Mouse (Mus musculus): ENCODE results near the gene Pbx3. TPM values are rescaled to one million over a fixed set of nuclear protein-coding genes. Genes with fewer than 3 reads are reported as not detected.

Pbx3 gene
- polyA plus RNA-seq, 1 experiment from 2014 or later, result 87.4 TPM

DNA sequence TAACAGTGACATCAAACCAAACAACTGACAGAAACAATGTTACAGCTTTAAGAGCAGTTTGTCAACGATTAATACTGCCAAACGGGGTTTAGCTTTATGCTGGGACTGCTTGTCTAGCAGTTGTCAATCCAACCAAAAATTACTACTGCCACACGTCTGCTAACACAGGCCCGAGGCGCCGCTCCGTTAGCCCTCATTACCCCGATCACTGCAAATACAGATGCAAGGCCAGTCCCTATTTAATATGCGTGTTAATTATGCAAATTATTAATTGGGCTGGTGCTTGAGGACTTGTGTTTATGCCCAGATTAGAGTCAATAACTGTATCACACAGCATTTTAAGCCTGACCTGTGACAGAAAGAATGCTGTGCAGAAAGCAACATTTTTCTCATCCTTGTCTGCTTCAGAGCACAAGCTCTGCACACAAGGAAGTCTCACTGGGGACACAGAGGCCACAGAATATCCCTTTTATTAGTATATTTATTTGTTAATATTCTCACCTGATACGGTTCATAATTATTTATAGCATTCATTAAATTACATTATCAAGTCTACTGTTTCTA lies 97.2 kb downstream of the Pbx3 start:
- no peaks in the 10 kb centered on the region for H3K9me3 ChIP-seq (ENCODE audit: control insufficient read depth, low read length)
- no peaks in the 10 kb centered on the region for H3K36me3 ChIP-seq (ENCODE audit: control insufficient read depth, insufficient read depth, low read length)
- 0 out of 2 replicates have a peak overlapping the region, but pooled peaks have one; percentile 39 for H3K27ac ChIP-seq (ENCODE audit: low read depth, low read length)
- ATAC-seq (ENCODE audit: low FRiP score) (no peak), DNase-seq (ENCODE audit: low spot score) (no peak)
- H3K27me3 ChIP-seq (ENCODE audit: control insufficient read depth, insufficient read depth, low read length), result no peaks in the 10 kb centered on the region
- no peak overlapping the region for H3K9ac ChIP-seq (ENCODE audit: low read depth, low read length)
- H3K4me3 ChIP-seq (ENCODE audit: low read depth, low read length), result no peak overlapping the region
- no peak overlapping the region for H3K4me2 ChIP-seq (replicated peaks; ENCODE audit: low read depth, low read length)
- H3K4me1 ChIP-seq (replicated peaks; ENCODE audit: control insufficient read depth, insufficient read depth, low read length), result no peaks in the 10 kb centered on the region
- WGBS, result 71% methylated on average over 10 of the region's 10 CpGs

DNA sequence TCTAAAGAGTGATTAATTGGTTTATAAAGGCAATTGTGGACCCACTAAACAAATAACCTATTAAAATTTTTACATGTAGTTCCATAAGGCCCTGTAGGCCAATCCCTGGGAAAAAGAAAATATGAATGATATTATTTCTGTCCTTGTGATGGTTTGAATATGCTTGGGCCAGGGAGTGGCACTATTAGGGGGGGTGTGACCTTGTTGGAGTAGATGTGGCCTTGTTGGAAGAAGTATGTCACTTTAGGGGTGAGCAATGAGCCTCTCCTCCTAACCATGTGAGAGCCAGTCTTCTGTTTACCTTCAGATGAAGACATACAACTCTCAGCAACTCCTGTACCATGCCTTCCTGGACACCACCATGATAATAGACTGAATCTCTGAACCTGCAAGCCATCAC lies 110.9 kb downstream of the Pbx3 start:
- H3K4me2 ChIP-seq (replicated peaks; ENCODE audit: low read depth, low read length), result no peak overlapping the region
- no peaks in the 10 kb centered on the region for H3K36me3 ChIP-seq (ENCODE audit: control insufficient read depth, insufficient read depth, low read length)
- 0 out of 2 replicates have a peak overlapping the region, but pooled peaks have one; percentile 63 for H3K27ac ChIP-seq (ENCODE audit: low read depth, low read length)
- ATAC-seq (ENCODE audit: low FRiP score) (no peak), DNase-seq (ENCODE audit: low spot score) (no peak)
- no peaks in the 10 kb centered on the region for H3K27me3 ChIP-seq (ENCODE audit: control insufficient read depth, insufficient read depth, low read length)
- no peak overlapping the region for H3K9ac ChIP-seq (ENCODE audit: low read depth, low read length)
- no peaks in the 10 kb centered on the region for H3K9me3 ChIP-seq (ENCODE audit: control insufficient read depth, low read length)
- no peak overlapping the region for H3K4me3 ChIP-seq (ENCODE audit: low read depth, low read length)
- no peaks in the 10 kb centered on the region for H3K4me1 ChIP-seq (replicated peaks; ENCODE audit: control insufficient read depth, insufficient read depth, low read length)

DNA sequence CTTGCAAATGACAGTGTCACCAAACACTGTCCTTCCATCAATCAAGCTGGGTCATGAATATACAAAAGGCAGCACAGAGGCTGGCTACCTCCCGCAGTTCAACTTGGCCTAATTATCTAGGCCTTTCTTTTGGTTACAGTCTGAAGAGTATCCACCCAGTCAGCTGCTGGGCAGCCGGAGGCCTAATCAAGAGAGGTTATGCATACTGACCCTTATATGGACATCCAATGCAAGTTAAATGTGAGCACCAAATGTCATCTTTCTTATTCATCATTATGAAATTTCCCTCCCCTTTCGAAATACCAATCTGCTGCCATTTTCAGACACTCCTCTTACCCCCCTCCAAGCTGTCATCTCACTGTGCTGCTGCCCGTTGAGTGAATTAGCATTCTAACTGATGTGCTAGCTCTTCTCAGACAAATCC lies 112.3 kb downstream of the Pbx3 start:
- Histone ChIP-seq H3K4me1 (replicated peaks; ENCODE audit: control insufficient read depth, insufficient read depth, low read length) (no peaks in the 10 kb centered on the region), H3K9ac (ENCODE audit: low read depth, low read length) (no peak overlapping the region), H3K27me3 (ENCODE audit: control insufficient read depth, insufficient read depth, low read length) (no peaks in the 10 kb centered on the region), H3K27ac (ENCODE audit: low read depth, low read length) (peak overlapping the region; percentile 63), H3K4me2 (replicated peaks; ENCODE audit: low read depth, low read length) (no peak overlapping the region), H3K36me3 (ENCODE audit: control insufficient read depth, insufficient read depth, low read length) (no peaks in the 10 kb centered on the region), H3K9me3 (ENCODE audit: control insufficient read depth, low read length) (no peaks in the 10 kb centered on the region), H3K4me3 (ENCODE audit: low read depth, low read length) (no peak overlapping the region)
- 20% methylated on average over 4 of the region's 4 CpGs for WGBS
- DNase-seq (ENCODE audit: low spot score), result peak; percentile 61
- ATAC-seq (ENCODE audit: low FRiP score), result peak; percentile 85

DNA sequence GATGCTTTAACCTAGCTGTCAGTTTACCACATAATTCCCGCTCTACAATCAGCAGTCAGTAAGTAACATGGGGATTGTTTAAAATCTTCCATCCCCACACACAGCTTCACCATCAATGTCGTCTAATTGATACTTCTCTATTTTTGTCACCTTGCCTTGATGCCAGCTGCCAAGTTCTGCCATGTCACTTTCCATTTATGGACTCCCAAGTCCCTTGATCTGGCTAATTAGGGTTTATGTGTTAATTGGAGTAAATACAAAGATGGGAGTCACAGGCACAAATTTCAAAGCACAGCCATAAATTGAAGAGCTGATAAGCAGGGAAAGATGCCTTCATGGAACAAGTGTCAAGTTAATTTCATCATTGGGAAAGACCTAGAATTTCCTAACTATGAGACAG lies 114.7 kb downstream of the Pbx3 start:
- Histone ChIP-seq H3K27me3 (ENCODE audit: control insufficient read depth, insufficient read depth, low read length) (no peaks in the 10 kb centered on the region), H3K4me2 (replicated peaks; ENCODE audit: low read depth, low read length) (no peak overlapping the region), H3K4me1 (replicated peaks; ENCODE audit: control insufficient read depth, insufficient read depth, low read length) (no peaks in the 10 kb centered on the region), H3K36me3 (ENCODE audit: control insufficient read depth, insufficient read depth, low read length) (no peaks in the 10 kb centered on the region), H3K9me3 (ENCODE audit: control insufficient read depth, low read length) (no peaks in the 10 kb centered on the region), H3K27ac (ENCODE audit: low read depth, low read length) (no peak overlapping the region), H3K4me3 (ENCODE audit: low read depth, low read length) (no peak overlapping the region), H3K9ac (ENCODE audit: low read depth, low read length) (no peak overlapping the region)
- DNase-seq (ENCODE audit: low spot score) (no peak), ATAC-seq (ENCODE audit: low FRiP score) (no peak)
- 87% methylated on average over 2 of the region's 2 CpGs for WGBS

DNA sequence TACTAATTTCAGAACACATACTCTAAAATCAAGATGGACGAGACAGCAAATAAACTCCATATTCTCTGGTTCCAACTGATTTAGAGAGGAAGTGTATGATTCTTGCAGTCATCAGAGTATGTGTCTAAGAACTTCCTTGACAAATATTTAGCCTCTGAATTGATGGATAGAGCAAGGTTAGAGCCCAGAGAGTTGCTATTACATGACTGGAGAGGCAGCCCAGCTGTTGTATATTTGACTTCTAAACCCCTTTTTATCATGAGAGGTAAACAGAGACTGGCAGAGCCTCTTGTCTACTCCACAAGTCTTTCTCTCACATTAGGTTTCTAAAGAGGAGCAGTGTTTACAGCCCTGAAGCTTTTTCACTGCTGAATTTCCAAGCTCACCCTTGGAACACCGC lies 115.3 kb downstream of the Pbx3 start:
- ATAC-seq (ENCODE audit: low FRiP score), result no peak
- Histone ChIP-seq H3K27ac (ENCODE audit: low read depth, low read length) (no peak overlapping the region), H3K27me3 (ENCODE audit: control insufficient read depth, insufficient read depth, low read length) (no peaks in the 10 kb centered on the region)

DNA sequence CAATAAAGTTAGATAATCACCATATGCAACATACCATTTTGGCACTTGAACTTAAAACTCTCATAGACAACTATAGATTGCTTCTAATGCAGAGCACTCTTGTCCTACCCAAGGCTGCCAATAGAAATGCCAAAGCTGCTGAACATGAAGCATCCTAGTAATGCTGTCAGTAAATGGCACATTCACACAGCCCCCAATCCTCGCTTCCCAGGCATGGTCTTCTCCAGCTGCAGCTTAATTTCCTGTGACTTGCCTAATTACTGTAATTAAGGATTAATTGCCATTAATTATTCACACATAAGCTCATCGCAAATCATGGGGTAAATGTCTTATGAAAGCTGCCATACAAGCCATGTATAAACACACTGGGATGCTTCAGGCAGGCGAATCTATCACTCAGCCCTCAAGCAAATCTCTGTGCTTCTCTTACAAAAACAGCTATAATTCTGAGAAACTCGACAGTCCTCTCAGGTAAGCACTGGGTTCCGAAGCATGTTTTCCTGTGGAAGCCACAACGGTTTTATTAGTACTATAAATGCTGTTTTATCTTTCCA lies 116.9 kb downstream of the Pbx3 start:
- Histone ChIP-seq H3K9ac (ENCODE audit: low read depth, low read length) (no peak overlapping the region), H3K27ac (ENCODE audit: low read depth, low read length) (no peak overlapping the region), H3K4me2 (replicated peaks; ENCODE audit: low read depth, low read length) (no peak overlapping the region), H3K4me3 (ENCODE audit: low read depth, low read length) (no peak overlapping the region), H3K4me1 (replicated peaks; ENCODE audit: control insufficient read depth, insufficient read depth, low read length) (no peaks in the 10 kb centered on the region; the same call in 1 of the 2 replicates), H3K9me3 (ENCODE audit: control insufficient read depth, low read length) (no peaks in the 10 kb centered on the region), H3K27me3 (ENCODE audit: control insufficient read depth, insufficient read depth, low read length) (no peaks in the 10 kb centered on the region), H3K36me3 (ENCODE audit: control insufficient read depth, insufficient read depth, low read length) (no peaks in the 10 kb centered on the region)
- 88% methylated on average over 6 of the region's 6 CpGs for WGBS
- DNase-seq (ENCODE audit: low spot score) (no peak), ATAC-seq (ENCODE audit: low FRiP score) (no peak)

More for the DNA sequence above, 115.3 kb downstream of the Pbx3 start:
- no peaks in the 10 kb centered on the region; the same call in 1 of the 2 replicates for H3K4me1 ChIP-seq (replicated peaks; ENCODE audit: control insufficient read depth, insufficient read depth, low read length)
- no peak overlapping the region for H3K4me2 ChIP-seq (replicated peaks; ENCODE audit: low read depth, low read length)
- H3K36me3 ChIP-seq (ENCODE audit: control insufficient read depth, insufficient read depth, low read length), result no peaks in the 10 kb centered on the region
- no peak for DNase-seq (ENCODE audit: low spot score)
- no peak overlapping the region for H3K4me3 ChIP-seq (ENCODE audit: low read depth, low read length)
- no peak overlapping the region for H3K9ac ChIP-seq (ENCODE audit: low read depth, low read length)
- no peaks in the 10 kb centered on the region for H3K9me3 ChIP-seq (ENCODE audit: control insufficient read depth, low read length)
- 92% methylated on average over 2 of the region's 2 CpGs for WGBS

DNA sequence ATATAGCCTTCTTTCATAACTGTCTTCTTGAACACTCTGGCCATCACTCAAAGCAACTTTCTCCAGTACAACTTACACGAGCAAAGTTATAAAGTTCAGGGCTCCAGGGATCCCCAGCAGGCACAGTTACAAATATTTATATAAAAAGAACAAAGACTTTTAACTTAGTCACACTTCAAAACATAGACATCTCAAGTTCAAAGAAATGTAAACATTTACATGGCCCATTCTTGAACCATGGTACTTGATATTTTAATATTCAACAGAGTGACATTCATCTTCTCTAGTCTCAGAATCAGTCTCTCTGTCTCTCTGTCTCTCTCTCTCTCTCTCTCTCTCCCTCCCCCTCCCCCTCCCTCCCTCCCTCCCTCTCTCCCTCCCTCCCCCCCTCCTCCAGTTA lies 119.3 kb downstream of the Pbx3 start:
- Histone ChIP-seq H3K4me2 (replicated peaks; ENCODE audit: low read depth, low read length) (no peak overlapping the region), H3K27ac (ENCODE audit: low read depth, low read length) (no peak overlapping the region), H3K9me3 (ENCODE audit: control insufficient read depth, low read length) (no peaks in the 10 kb centered on the region), H3K36me3 (ENCODE audit: control insufficient read depth, insufficient read depth, low read length) (no peaks in the 10 kb centered on the region), H3K27me3 (ENCODE audit: control insufficient read depth, insufficient read depth, low read length) (no peaks in the 10 kb centered on the region), H3K4me3 (ENCODE audit: low read depth, low read length) (no peak overlapping the region), H3K9ac (ENCODE audit: low read depth, low read length) (no peak overlapping the region), H3K4me1 (replicated peaks; ENCODE audit: control insufficient read depth, insufficient read depth, low read length) (no peaks in the 10 kb centered on the region; the same call in 1 of the 2 replicates)
- DNase-seq (ENCODE audit: low spot score) (no peak), ATAC-seq (ENCODE audit: low FRiP score) (no peak)
- WGBS, result 41% methylated on average over 1 of the region's 1 CpGs

DNA sequence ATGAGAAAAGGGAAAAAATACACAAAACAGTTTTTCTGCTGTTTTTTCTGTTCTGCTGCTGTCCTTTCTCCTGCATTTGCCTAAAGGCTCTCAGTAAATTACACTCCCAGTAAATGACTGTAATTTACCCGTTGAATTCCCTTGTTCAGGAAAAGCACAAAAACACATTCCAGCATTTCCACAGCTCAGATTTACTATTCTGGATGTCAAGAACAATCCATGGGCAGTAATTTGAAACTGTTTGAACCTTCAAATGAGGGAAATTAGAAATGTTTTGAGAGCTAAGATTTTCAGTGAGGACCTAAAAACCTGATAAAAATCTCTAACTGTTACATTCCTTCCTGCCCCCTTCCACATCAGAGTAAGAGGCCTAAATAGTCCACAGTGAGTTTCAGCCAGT lies 119.8 kb downstream of the Pbx3 start:
- no peak for ATAC-seq (ENCODE audit: low FRiP score)
- H3K27me3 ChIP-seq (ENCODE audit: control insufficient read depth, insufficient read depth, low read length), result no peaks in the 10 kb centered on the region
- no peaks in the 10 kb centered on the region for H3K9me3 ChIP-seq (ENCODE audit: control insufficient read depth, low read length)
- DNase-seq (ENCODE audit: low spot score), result no peak
- no peaks in the 10 kb centered on the region for H3K36me3 ChIP-seq (ENCODE audit: control insufficient read depth, insufficient read depth, low read length)
- 40% methylated on average over 1 of the region's 1 CpGs for WGBS
- H3K27ac ChIP-seq (ENCODE audit: low read depth, low read length), result no peak overlapping the region
- H3K4me1 ChIP-seq (replicated peaks; ENCODE audit: control insufficient read depth, insufficient read depth, low read length), result no peaks in the 10 kb centered on the region; the same call in 1 of the 2 replicates
- H3K9ac ChIP-seq (ENCODE audit: low read depth, low read length), result no peak overlapping the region
- H3K4me3 ChIP-seq (ENCODE audit: low read depth, low read length), result no peak overlapping the region
- no peak overlapping the region for H3K4me2 ChIP-seq (replicated peaks; ENCODE audit: low read depth, low read length)

DNA sequence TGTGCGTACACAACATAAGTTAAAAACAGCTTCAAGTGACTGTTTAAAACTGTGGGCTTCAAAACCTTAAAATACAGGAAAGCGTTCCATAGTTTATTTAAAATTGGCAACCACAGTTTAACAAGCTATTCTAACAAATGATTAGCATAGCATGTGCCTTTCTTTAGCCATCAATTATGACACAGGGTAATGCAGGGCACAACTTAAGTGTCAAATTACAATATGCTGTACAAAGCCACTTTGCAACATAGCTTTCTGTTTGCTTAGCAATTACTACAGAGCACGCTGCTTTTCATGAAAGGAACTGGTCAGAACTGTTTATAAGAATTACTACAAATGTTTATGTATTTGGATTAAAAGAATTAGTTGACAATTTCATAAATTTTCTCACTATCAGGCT lies 120.7 kb downstream of the Pbx3 start:
- no peak overlapping the region for H3K9ac ChIP-seq (ENCODE audit: low read depth, low read length)
- H3K4me3 ChIP-seq (ENCODE audit: low read depth, low read length), result no peak overlapping the region
- H3K4me1 ChIP-seq (replicated peaks; ENCODE audit: control insufficient read depth, insufficient read depth, low read length), result no peaks in the 10 kb centered on the region; the same call in 1 of the 2 replicates
- no peaks in the 10 kb centered on the region for H3K27me3 ChIP-seq (ENCODE audit: control insufficient read depth, insufficient read depth, low read length)
- ATAC-seq (ENCODE audit: low FRiP score) (no peak), DNase-seq (ENCODE audit: low spot score) (no peak)
- no peaks in the 10 kb centered on the region for H3K9me3 ChIP-seq (ENCODE audit: control insufficient read depth, low read length)
- no peaks in the 10 kb centered on the region for H3K36me3 ChIP-seq (ENCODE audit: control insufficient read depth, insufficient read depth, low read length)
- 60% methylated on average over 3 of the region's 3 CpGs for WGBS
- no peak overlapping the region for H3K4me2 ChIP-seq (replicated peaks; ENCODE audit: low read depth, low read length)
- H3K27ac ChIP-seq (ENCODE audit: low read depth, low read length), result no peak overlapping the region
